Mouse (Mus musculus): ENCODE measurements at regions not wholly inside any gene's neighbourhood (a gene's known extent, or its start where the extent isn't known, plus 50 kb on each side); places are given as distances from the start of the nearest gene placed in this dataset.

DNA sequence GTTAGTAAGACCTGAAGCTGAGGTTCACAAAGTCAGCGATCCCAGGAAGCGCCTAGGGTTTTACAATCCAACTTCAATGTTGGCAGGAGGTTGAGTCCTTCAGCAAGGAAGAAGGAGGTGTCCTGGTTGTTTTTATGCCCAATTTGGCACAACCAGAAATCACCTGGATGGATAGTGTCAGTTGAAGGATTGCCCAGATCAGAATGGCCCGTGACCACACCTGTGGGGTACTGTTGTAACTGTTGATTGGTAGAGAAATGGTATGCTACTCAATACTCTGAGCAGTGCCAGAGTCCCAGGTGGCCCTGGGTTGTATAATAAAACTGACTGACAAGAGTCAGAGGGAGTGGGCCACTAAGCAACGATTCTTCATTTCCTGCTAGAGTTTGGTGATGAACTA lies 140.2 kb downstream of the Cartpt start:
- TF ChIP-seq POLR2A (IDR thresholded peaks at IDR 0.05; ENCODE audit: insufficient read depth, low read depth, low read length) (no peak), CTCF (IDR thresholded peaks at IDR 0.05) (no peak), EP300 (IDR thresholded peaks at IDR 0.05; ENCODE audit: insufficient read depth, low read depth, low read length) (no peak)
